ENCODE assay signal across 8 mouse cellular contexts in genomic region chrX:44789036-44789760, GRCm38 (mm10). TPM values are rescaled to one million over a fixed set of nuclear protein-coding genes. Genes with fewer than 3 reads are reported as not detected.
DNase-seq lines count a peak whose midpoint lies in the region; ATAC-seq and TF ChIP-seq lines count a peak whose summit lies in the region.

No protein-coding gene starts in this region.

- no peaks in the 10 kb centered on the region for H3K9me3 ChIP-seq in limb, embryonic 13.5 days

- no peak for TF ChIP-seq CTCF in liver, adult 2 months (IDR thresholded peaks at IDR 0.05; ENCODE audit: low read depth, low read length)
- TF ChIP-seq CTCF in small intestine, adult 2 months (IDR thresholded peaks at IDR 0.05; ENCODE audit: extremely low read depth, insufficient read length, insufficient replicate concordance, low read depth, low read length) = no peak

- WGBS in liver, adult 2 months = 22% methylated on average over 31 of the region's 36 CpGs
- 38% methylated on average over 26 of the region's 36 CpGs for WGBS in limb, embryonic 13.5 days
- 35% methylated on average over 36 of the region's 36 CpGs for WGBS in small intestine, adult 2 months

- peak overlapping the region; percentile 66 for H3K4me3 ChIP-seq in liver, adult 2 months (ENCODE audit: insufficient read depth, low read depth, low read length)
- H3K4me3 ChIP-seq in limb, embryonic 13.5 days = peak overlapping the region; percentile 52
- peak overlapping the region; percentile 49 for H3K4me3 ChIP-seq in small intestine, adult 2 months (ENCODE audit: low read depth, low read length)

- peak overlapping the region; percentile 70 for H3K4me2 ChIP-seq in limb, embryonic 13.5 days (replicated peaks)

- no peak for DNase-seq in liver, adult 2 months (ENCODE audit: extremely low read depth, low read depth, low spot score)
- DNase-seq in liver = no peak
- DNase-seq in cerebellum, postnatal 14 days = peak; percentile 57 to 66
- peak; percentile 2 to 8 for DNase-seq in frontal cortex, postnatal 36 days (ENCODE audit: low spot score in 2 of 2)
- DNase-seq in c-Kit-positive CD71-positive TER-119-positive erythroid progenitor cells, embryonic 14.5 days (ENCODE audit: low spot score) = no peak
- DNase-seq in ovary, postnatal 36 days (ENCODE audit: low spot score) = no peak

- no peaks in the 10 kb centered on the region for H3K79me2 ChIP-seq in liver, adult 2 months (ENCODE audit: control insufficient read depth, insufficient read depth, low read length)

- no peak overlapping the region for H3K27ac ChIP-seq in liver, adult 2 months (replicated peaks; ENCODE audit: insufficient read depth, low read depth, low read length)
- no peak overlapping the region for H3K27ac ChIP-seq in limb, embryonic 13.5 days
- no peak overlapping the region for H3K27ac ChIP-seq in small intestine, adult 2 months (ENCODE audit: insufficient read depth, low read depth, low read length)

- H3K27me3 ChIP-seq in liver, adult 2 months (ENCODE audit: control insufficient read depth, insufficient read depth, low read length) = no peaks in the 10 kb centered on the region
- no peaks in the 10 kb centered on the region for H3K27me3 ChIP-seq in limb, embryonic 13.5 days
- H3K27me3 ChIP-seq in small intestine, adult 2 months (ENCODE audit: control insufficient read depth, insufficient read depth, low read length) = no peaks in the 10 kb centered on the region

- no peaks in the 10 kb centered on the region for H3K36me3 ChIP-seq in liver, adult 2 months (ENCODE audit: control insufficient read depth, insufficient read depth, low read length)
- no peaks in the 10 kb centered on the region for H3K36me3 ChIP-seq in limb, embryonic 13.5 days
- H3K36me3 ChIP-seq in small intestine, adult 2 months (ENCODE audit: control insufficient read depth, insufficient read depth, low read length) = no peaks in the 10 kb centered on the region

- H3K4me1 ChIP-seq in liver, adult 2 months (ENCODE audit: control insufficient read depth, insufficient read depth, low read length) = peaks cover 4% of the 10 kb centered on the region; the same call in 1 of the 2 replicates
- no peaks in the 10 kb centered on the region for H3K4me1 ChIP-seq in limb, embryonic 13.5 days
- H3K4me1 ChIP-seq in small intestine, adult 2 months (ENCODE audit: control insufficient read depth, insufficient read depth, insufficient read length, low read length) = no peaks in the 10 kb centered on the region

- H3K9ac ChIP-seq in liver, adult 2 months (ENCODE audit: low read depth, low read length) = peak overlapping the region; percentile 77
- peak overlapping the region; percentile 68 for H3K9ac ChIP-seq in limb, embryonic 13.5 days

- TF ChIP-seq POLR2A in liver, adult 2 months (IDR thresholded peaks at IDR 0.05; ENCODE audit: extremely low read depth, insufficient read depth, low read length) = no peak
- no peak for TF ChIP-seq POLR2A in small intestine, adult 2 months (IDR thresholded peaks at IDR 0.05; ENCODE audit: low read depth, low read length)

- peak; percentile 59 for ATAC-seq in limb, embryonic 13.5 days (ENCODE audit: low FRiP score, low read depth)

RNA-seq across cellular contexts. Expression of gene Dcaf12l1, which starts 0.8 kb away (rescaled TPM):
- 2.9 and 3.4 TPM in 2 replicates for total RNA-seq in liver, adult 2 months (2014; rRNA removed)
- 2.9 TPM in 2 replicates for polyA plus RNA-seq in liver, adult 2 months (2012; rRNA removed)
- 15.5 and 15.8 TPM in 2 replicates for polyA plus RNA-seq in limb, embryonic 13.5 days (2015; fragmentation: Nextera tagmentation; extraction: Ambion mirVana)
- polyA plus RNA-seq in small intestine, adult 2 months (2012; rRNA removed) = 0.22 and 0.32 TPM in 2 replicates

Comparison
In these comparisons a context has a peak if more than half of its experiments do, and no peak if none do; other contexts are left out.
1. DNase-seq: peak in cerebellum, postnatal 14 days (2 of 2) and frontal cortex, postnatal 36 days (2 of 2); none in liver, adult 2 months (single experiment), liver (single experiment), c-Kit-positive CD71-positive TER-119-positive erythroid progenitor cells, embryonic 14.5 days (single experiment) and ovary, postnatal 36 days (single experiment).
2. Peak in every context shown above with its lines, with median percentiles within 50 percentile points of each other: H3K4me3 ChIP-seq.